Mouse (Mus musculus) right cerebral cortex, adult 2 months (tissue): ENCODE measurements around the gene Matk.
"Not testable (repeated sequence)": the region's sequence is repeated elsewhere in the genome, so short reads cannot be mapped to it uniquely, and the experiment has no call there.

Source experiments
- DNase-seq, 2 experiments: peaks; one replicate each; pipeline ENCODE4 v3.0.0; 2021 to 2022; ENCODE audit warnings: low spot score in 2 of 2

The Matk gene

GRCm38 (mm10) chr10:81252424-81253419 is at the start of gene Matk:
Matk (plus strand) TSS chr10:81252935.
- peak; percentile 91 to 95 for DNase-seq

DNA sequence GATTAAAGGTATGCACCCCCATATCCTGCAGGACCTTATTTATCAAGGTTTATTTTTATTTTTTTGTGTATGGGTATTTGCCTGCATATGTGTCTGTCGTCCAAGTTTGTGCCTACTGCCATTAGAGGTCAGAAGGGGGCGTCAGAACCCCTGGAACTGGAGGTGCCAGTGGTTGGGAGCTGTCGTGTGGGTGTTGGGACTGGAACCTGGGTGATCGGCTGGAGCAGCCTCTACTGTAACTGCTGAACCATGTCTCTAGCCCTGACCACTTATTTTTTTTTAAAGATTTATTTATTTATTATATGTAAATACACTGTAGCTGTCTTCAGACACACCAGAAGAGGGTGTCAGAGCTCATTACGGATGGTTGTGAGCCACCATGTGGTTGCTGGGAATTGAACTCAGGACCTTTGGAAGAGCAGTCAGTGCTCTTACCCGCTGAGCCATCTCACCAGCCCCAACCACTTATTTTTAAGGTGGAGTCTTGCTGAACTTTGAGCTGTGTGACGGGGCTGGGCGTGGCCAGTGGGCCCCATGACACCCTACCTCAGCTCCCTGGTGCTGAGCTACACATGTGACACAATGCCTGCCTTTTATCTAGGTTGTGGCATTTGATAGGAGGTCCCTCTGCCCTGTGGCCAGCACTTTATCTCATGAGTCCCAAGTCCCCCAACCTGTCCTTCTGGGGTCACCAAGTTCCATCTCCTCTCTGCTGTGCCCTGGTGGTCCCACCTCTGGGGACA is 49.6 kb upstream of the Matk start:
- DNase-seq: no peak

- DNase-seq: no peak
Observed at GRCm38 (mm10) chr10:81204137-81204536, 48.6 kb upstream of the Matk start.

DNA sequence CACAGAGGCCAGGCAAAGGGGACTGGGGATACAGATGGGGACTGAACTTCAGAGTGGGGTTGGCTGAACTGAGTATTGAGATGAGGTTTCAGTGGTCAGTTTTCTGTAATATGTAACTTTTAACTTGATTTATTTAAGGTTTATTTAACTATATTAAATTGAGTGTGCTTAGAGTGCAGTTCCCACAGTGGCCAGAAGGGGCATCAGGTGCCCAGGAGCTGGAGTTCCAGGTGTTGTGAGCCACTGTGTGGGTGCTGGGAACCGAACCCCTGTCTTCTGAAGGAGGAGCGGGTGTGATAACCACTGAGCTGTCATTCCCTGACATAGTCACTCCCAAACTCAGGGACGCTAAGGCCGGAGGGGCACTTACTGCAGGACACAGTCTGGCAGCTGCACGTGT is 42.6 kb upstream of the Matk start:
- DNase-seq: no peak

DNA sequence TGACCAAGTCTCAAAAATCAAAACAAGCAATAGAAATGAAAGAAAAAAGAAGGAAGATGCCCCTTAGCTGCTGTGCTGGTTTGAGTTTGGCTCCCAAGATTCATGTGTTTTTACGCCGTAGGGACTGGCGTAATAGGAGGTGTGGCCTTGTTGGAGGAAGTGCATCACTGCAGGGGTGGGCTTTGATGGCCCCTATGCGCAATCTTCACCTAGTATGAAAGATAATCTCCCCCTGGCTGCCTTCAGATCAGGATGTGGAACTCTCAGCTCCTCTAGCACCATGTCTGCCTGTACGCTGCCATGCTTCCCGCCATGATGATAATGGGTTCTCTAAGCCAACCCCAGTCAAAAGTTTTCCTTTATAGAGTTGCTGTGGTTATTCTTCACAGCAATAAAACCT is 36.5 kb upstream of the Matk start:
- no peak for DNase-seq

GRCm38 (mm10) chr10:81216810-81217209 is 35.9 kb upstream of the Matk start:
- no peak for DNase-seq

- DNase-seq: not testable (repeated sequence)
Observed at GRCm38 (mm10) chr10:81217267-81217666, 35.5 kb upstream of the Matk start.

- peak; percentile 56 to 65 for DNase-seq
Observed at GRCm38 (mm10) chr10:81217964-81218363, 34.8 kb upstream of the Matk start.

DNA sequence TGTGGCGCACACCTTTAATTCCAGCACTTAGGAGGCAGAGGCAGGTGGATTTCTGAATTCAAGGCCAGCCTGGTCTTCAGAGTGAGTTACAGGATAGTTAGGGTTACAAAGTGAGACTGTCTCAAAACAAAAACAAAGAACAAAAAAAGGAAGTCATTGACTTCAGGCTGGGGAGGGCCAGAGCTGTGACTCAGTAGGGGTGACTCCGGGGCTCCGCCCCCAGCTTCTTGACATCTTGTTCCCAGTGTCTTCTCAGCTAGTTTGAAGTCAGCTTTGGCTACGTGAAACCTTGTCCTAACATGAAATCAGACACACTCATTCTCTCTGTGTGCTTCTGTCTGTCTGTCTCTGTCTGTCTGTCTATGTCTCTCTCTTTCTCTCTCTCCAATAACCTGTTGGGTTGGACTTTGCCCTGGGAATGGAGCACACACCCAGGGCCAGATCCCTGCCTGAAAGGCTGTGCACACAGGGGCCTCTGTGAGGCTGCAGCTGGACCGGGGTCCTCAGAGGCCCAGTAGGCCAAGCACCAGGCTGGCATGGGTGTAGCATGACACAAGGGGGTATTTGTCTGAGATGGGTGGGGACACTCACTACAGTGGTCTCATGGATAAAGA is 31.2 kb upstream of the Matk start:
- no peak for DNase-seq

GRCm38 (mm10) chr10:81223731-81224130 is 29.0 kb upstream of the Matk start:
- DNase-seq: not testable (repeated sequence)

DNA sequence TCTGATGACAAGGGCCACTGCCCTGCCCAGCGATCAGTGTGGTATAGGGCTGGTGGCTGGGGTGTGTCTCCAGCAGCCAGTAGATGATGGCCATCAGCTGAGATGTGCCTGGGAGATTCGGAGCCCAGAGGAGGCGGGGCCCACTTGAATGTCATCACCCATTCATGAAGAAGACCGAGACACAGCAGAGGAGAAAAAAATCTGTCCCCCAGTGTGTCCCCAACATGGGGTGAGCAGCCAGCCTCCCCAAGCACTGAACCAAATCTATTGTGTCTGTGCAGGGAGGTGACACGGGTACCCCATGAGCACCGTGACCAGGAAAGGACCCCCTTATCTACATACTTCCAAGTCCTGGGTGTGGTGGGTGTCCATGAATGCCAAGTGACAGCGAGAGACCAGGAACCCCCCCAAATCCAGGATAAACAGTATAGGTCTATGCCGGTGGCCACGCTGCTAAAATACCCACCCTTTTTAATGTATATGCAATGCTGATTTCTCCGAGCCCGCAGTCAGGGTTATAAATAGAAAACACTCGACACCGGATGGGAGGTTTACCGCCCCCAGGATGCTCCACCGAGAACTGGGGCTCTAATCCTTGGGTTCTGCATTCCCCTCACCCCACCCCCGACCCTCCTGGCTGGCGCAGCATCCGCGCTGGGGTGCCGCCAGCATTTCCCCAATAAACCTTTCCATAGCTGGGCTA is 22.8 kb upstream of the Matk start:
- DNase-seq: peak; percentile 53 to 56

- peak; percentile 85 to 88 for DNase-seq
Observed at GRCm38 (mm10) chr10:81230438-81231332, 22.1 kb upstream of the Matk start, which contains the start of gene Atcay. Atcay (minus strand) TSS chr10:81230833.

DNA sequence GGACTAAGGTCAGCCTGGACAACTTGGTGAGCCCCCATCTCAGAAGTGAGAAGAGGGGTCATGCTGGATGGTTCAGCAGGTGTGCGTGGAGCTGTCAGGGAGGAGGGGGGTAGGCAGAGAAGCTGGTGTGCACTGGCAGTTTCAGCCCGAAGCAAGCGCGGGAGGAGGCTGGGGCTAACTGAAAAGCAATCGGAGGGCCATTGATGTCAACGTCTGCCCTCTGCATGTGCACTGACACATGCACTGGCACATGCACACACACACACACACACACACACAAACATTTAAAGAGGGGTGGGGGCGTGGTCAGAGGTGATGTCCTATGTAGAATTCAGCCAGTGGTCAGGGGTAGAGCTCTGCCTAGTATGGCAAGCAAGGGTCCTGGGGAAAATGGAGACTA is 21.3 kb upstream of the Matk start:
- no peak for DNase-seq

DNA sequence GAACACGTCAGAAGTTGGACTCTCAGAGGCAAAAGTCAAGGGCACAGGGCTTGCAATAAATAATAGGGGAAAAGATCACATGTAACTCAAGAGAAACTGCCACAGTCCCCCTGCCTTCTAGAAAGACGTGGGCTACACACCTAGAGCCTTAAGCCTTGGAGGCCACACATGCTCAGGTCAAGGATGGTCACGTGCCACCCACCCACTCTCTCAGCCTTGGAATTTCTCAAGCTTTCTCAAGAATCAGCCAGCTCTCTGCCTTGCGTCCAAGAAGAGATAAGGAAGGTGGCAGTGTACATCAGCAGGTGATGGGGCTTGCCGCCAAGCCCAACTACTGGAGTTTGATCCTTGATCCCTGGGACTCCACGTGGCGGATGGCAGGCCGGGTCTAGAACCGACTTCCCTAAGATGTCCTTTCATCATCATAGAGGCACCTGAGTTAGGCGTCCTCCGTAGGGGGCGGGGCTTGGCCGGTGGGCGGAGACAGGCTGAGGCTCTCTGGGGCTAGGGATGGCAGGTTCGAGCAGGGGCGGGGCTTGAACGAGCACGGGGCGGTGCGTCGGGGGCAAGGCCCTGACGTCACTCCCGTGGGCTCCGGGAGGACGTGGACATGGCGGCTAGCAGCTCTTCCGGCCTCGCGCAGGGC is 20.0 kb upstream of the Matk start, which contains the start of gene Zfr2:
TSS of gene Zfr2 (plus strand) at position 576 of the 646 bp plus-strand sequence.
- peak; percentile 93 to 94 for DNase-seq

DNA sequence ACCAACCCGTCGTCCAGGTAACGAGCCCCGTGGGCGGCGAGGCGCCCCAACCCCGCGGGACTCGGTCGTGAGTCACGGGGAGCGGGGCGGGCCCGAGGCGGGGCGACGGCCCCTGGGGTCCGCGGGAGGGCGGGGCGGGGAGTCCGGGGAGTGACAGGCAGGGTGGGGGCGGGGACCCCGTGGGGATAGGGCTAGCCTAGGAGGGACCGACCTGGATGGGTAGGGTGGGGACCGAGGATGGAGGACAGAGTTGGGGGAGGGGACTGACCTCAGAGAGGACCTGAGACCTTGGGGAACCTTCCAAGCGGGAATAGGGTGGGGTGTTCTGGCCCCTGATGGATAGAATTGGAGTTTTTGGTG is 19.5 kb upstream of the Matk start:
- DNase-seq: no peak

- DNase-seq: no peak
Observed at GRCm38 (mm10) chr10:81234206-81234605, 18.5 kb upstream of the Matk start.

DNA sequence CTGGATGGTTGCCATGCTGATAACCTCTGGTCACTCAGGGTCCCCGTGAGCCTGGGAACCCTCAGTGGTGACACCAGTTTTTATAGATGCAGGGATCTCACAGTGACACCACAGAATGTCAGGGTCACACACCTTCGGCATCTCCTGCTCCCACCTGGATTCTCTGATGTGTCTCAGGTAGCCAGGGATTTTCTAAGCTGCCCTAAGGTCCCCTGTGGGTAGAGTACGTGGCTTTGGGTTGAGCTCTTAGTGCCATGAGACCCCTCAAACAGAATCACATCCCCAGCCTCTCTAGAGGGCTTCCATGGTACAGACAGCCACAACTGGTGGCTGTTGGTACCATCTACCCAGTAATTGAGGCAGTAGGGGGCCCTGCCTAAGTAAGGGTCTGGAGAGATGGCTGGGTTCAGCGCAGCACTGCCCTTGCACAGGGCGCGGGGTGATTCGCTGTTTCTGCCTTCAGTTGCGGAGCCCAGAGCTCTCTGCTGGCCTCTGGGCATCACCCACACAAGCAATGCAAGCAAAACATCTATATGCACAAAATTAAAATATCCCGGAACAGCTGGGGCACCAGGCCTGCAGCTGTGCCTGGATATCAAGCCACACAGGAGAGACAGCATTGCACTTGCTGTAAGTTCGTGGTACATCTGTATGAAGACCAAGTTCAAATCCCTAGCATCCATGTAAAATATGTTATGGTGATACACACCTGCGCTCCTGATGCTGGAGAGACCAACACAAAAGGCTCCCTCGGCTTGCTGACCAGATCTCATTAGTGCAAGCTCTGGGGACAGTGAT is 16.1 kb upstream of the Matk start:
- DNase-seq: no peak

GRCm38 (mm10) chr10:81238618-81239017 is 14.1 kb upstream of the Matk start:
- DNase-seq: no peak

- peak; percentile 75 to 80 for DNase-seq
Observed at GRCm38 (mm10) chr10:81240876-81241275, 11.9 kb upstream of the Matk start.
